In the genomic region with DNA sequence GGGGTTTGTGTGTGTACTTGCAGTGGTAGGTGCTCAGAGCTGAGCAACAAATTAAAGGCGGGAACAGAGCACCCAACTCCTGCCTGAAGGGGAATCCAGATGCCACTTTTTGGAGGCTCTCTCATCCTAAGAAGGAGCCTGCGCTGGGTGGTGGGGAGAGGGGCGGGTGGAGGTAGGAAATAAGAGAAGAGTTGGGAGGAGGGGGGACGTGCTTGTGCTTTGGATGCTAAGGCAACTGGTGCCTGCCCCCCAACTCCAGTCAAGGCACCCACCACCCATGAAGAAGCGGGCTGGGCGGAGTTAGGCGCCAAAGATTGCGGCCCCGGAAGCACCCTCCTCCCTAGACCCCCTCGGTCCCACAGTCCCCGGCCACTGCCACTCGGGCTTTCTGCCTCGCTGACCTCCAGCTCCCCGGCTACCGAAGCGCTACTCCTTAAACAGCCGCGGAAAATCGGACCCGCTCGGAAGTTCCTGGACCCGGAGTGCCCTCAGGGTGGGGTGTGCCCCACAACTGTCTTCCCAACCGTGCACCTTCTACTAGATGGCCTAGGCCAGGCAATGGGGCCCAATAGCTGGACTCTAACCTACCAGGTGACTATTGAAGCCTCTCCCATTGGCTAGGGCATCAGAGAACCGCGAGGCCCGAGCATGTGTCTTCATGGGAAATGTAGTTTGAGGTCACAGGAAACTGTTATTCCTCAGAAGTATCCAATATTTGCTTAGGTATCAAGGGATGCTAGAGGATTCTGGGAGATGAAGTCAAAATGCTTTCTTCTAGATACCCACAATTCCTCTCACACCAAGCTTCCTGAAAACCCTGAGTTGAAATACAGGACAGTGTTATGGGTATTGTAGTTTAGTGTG, we compare ENCODE assay signal across 8 mouse cellular contexts. TPM values are rescaled to one million over a fixed set of nuclear protein-coding genes. Genes with fewer than 3 reads are reported as not detected.
DNase-seq lines count a peak whose midpoint lies in the region; ATAC-seq and TF ChIP-seq lines count a peak whose summit lies in the region.

Enox2 (minus strand) TSS at position 560 of the 864 bp plus-strand sequence.

- peak within 1 kb of the TSS; percentile 82 for H3K9ac ChIP-seq in ES-Bruce4 (ENCODE audit: low read depth, poor library complexity, severe bottlenecking)
- peak within 1 kb of the TSS; percentile 62 for H3K9ac ChIP-seq in forebrain, embryonic 13.5 days
- peak within 1 kb of the TSS; percentile 73 for H3K9ac ChIP-seq in liver, postnatal 0 days (replicated peaks)
- H3K9ac ChIP-seq in neural tube, embryonic 14.5 days (replicated peaks; ENCODE audit: low read depth, low read length), result peak within 1 kb of the TSS; percentile 52

- no peaks in the 10 kb centered on the region for H3K36me3 ChIP-seq in ES-Bruce4 (ENCODE audit: control insufficient read depth, insufficient read depth, low read length, poor library complexity, severe bottlenecking)
- no peaks in the 10 kb centered on the region for H3K36me3 ChIP-seq in forebrain, embryonic 13.5 days (ENCODE audit: poor library complexity, severe bottlenecking)
- no peaks in the 10 kb centered on the region for H3K36me3 ChIP-seq in liver, postnatal 0 days (replicated peaks; ENCODE audit: insufficient read depth, low read length)
- no peaks in the 10 kb centered on the region for H3K36me3 ChIP-seq in neural tube, embryonic 14.5 days (ENCODE audit: control insufficient read depth, insufficient read depth, low read length)

- intact Hi-C loops in heart, postnatal 10 days (cut with DNase I), result no loop called here

- peak; percentile 100 for ATAC-seq in cerebellum, adult (ENCODE audit: insufficient number of reproducible peaks, low FRiP score, low TSS enrichment)
- ATAC-seq in forebrain, embryonic 13.5 days, result peak; percentile 100
- peak; percentile 100 for ATAC-seq in liver, postnatal 0 days
- peak; percentile 100 for ATAC-seq in neural tube, embryonic 14.5 days (ENCODE audit: low read depth)

- TF ChIP-seq POLR2A in ES-Bruce4 (IDR thresholded peaks at IDR 0.05; ENCODE audit: insufficient read depth, low read length), result no peak

- peak within 1 kb of the TSS; percentile 76 for H3K4me3 ChIP-seq in ES-Bruce4 (ENCODE audit: low read depth, low read length)
- peak within 1 kb of the TSS; percentile 50 for H3K4me3 ChIP-seq in forebrain, embryonic 13.5 days
- peak within 1 kb of the TSS; percentile 67 for H3K4me3 ChIP-seq in liver, postnatal 0 days (ENCODE audit: low read depth, low read length)
- H3K4me3 ChIP-seq in neural tube, embryonic 14.5 days (ENCODE audit: low read depth, low read length), result peak within 1 kb of the TSS; percentile 42

- peak; percentile 87 to 89 for DNase-seq in heart, postnatal 10 days
- DNase-seq in large intestine, adult 2 months (ENCODE audit: low read depth, low spot score), result peak; percentile 78
- peak; percentile 66 for DNase-seq in liver, postnatal 0 days
- DNase-seq in testis, postnatal 10 days (ENCODE audit: low spot score), result peak; percentile 68

- no peak within 1 kb of the TSS for H3K27ac ChIP-seq in ES-Bruce4 (ENCODE audit: insufficient read depth, low read length)
- H3K27ac ChIP-seq in forebrain, embryonic 13.5 days, result peak within 1 kb of the TSS; percentile 48; the same call in 1 of the 2 replicates
- peak within 1 kb of the TSS; percentile 40; the same call in 1 of the 2 replicates for H3K27ac ChIP-seq in liver, postnatal 0 days (ENCODE audit: low read depth)
- H3K27ac ChIP-seq in neural tube, embryonic 14.5 days (ENCODE audit: low read depth, low read length), result peak within 1 kb of the TSS; percentile 57; the same call in 1 of the 2 replicates

- no peaks in the 10 kb centered on the region for H3K9me3 ChIP-seq in ES-Bruce4 (replicated peaks; ENCODE audit: control insufficient read depth, insufficient read depth, low read length, poor library complexity, severe bottlenecking)
- no peaks in the 10 kb centered on the region for H3K9me3 ChIP-seq in forebrain, embryonic 13.5 days (replicated peaks)
- H3K9me3 ChIP-seq in liver, postnatal 0 days (ENCODE audit: low read length), result no peaks in the 10 kb centered on the region
- no peaks in the 10 kb centered on the region for H3K9me3 ChIP-seq in neural tube, embryonic 14.5 days (ENCODE audit: control insufficient read depth, low read length)

- no peaks in the 10 kb centered on the region for H3K27me3 ChIP-seq in ES-Bruce4 (ENCODE audit: control insufficient read depth, insufficient read depth, low read length, poor library complexity, severe bottlenecking)
- H3K27me3 ChIP-seq in forebrain, embryonic 13.5 days, result no peaks in the 10 kb centered on the region
- no peaks in the 10 kb centered on the region for H3K27me3 ChIP-seq in liver, postnatal 0 days (ENCODE audit: insufficient read depth, low read length)
- H3K27me3 ChIP-seq in neural tube, embryonic 14.5 days (ENCODE audit: control insufficient read depth, insufficient read depth, low read length), result no peaks in the 10 kb centered on the region

- no peaks in the 10 kb centered on the region for H3K4me1 ChIP-seq in ES-Bruce4 (ENCODE audit: control insufficient read depth, insufficient read depth, low read length)
- H3K4me1 ChIP-seq in forebrain, embryonic 13.5 days, result peaks cover 5% of the 10 kb centered on the region; the same call in 1 of the 2 replicates
- H3K4me1 ChIP-seq in liver, postnatal 0 days (ENCODE audit: insufficient read depth), result no peaks in the 10 kb centered on the region
- no peaks in the 10 kb centered on the region for H3K4me1 ChIP-seq in neural tube, embryonic 14.5 days (ENCODE audit: control insufficient read depth, insufficient read depth, low read length)

- 19% methylated on average over 23 of the region's 26 CpGs for WGBS in forebrain, embryonic 13.5 days
- WGBS in large intestine, adult 2 months, result 19% methylated on average over 26 of the region's 26 CpGs
- 22% methylated on average over 20 of the region's 26 CpGs for WGBS in liver, postnatal 0 days (ENCODE audit: insufficient replicate concordance)
- 27% methylated on average over 26 of the region's 26 CpGs for WGBS in neural tube, embryonic 14.5 days

- peak within 1 kb of the TSS; percentile 61 for H3K4me2 ChIP-seq in forebrain, embryonic 13.5 days
- H3K4me2 ChIP-seq in liver, postnatal 0 days (ENCODE audit: low read depth, low read length), result peak within 1 kb of the TSS; percentile 66
- H3K4me2 ChIP-seq in neural tube, embryonic 14.5 days (ENCODE audit: low read depth, low read length), result peak within 1 kb of the TSS; percentile 46

- no peak for TF ChIP-seq CTCF in ES-Bruce4 (IDR thresholded peaks at IDR 0.05; ENCODE audit: low read depth, low read length)
- no peak for TF ChIP-seq CTCF in liver, postnatal 0 days (IDR thresholded peaks at IDR 0.05; ENCODE audit: low read depth)

- TF ChIP-seq EP300 in ES-Bruce4 (IDR thresholded peaks at IDR 0.05; ENCODE audit: insufficient read depth, low read depth, low read length), result no peak
- TF ChIP-seq EP300 in liver, postnatal 0 days (IDR thresholded peaks at IDR 0.05; ENCODE audit: low read depth), result no peak

RNA-seq across cellular contexts. Expression of gene Enox2, which starts in this region (rescaled TPM):
- polyA plus RNA-seq in ES-Bruce4 (2011; ENCODE audit: insufficient read depth, insufficient read length, low read depth, missing spikeins), result 10.2 and 11.3 TPM in 2 replicates
- 10.1 and 11.0 TPM in 2 replicates for polyA plus RNA-seq in forebrain, embryonic 13.5 days (2015; fragmentation: Nextera tagmentation; extraction: Ambion mirVana)
- 10 to 100 TPM; 10.4 to 12.8 TPM for total RNA-seq in heart, postnatal 10 days (2021)
- polyA plus RNA-seq in large intestine, adult 2 months (2012; rRNA removed), result 6.9 and 7.5 TPM in 2 replicates
- polyA plus RNA-seq in liver, postnatal 0 days (2015; fragmentation: Nextera tagmentation; extraction: Ambion mirVana), result 3.1 and 3.3 TPM in 2 replicates
- polyA plus RNA-seq in neural tube, embryonic 14.5 days (2014; fragmentation: Nextera tagmentation; extraction: Ambion mirVana), result 6.6 and 9.8 TPM in 2 replicates
